8 mouse cellular contexts compared by ENCODE assay signal in genomic region chr10:108162297-108163020, GRCm38 (mm10). TPM values are rescaled to one million over a fixed set of nuclear protein-coding genes. Genes with fewer than 3 reads are reported as not detected.
DNase-seq lines count a peak whose midpoint lies in the region; ATAC-seq and TF ChIP-seq lines count a peak whose summit lies in the region.

No protein-coding gene starts in this region.

- no peaks in the 10 kb centered on the region for H3K36me3 ChIP-seq in ES-Bruce4 (ENCODE audit: control insufficient read depth, insufficient read depth, low read length, poor library complexity, severe bottlenecking)
- H3K36me3 ChIP-seq in heart, embryonic 12.5 days, result no peaks in the 10 kb centered on the region; the same call in 1 of the 2 replicates
- H3K36me3 ChIP-seq in megakaryocyte, embryonic 14.5 days (replicated peaks; ENCODE audit: low read length), result peaks cover 13% of the 10 kb centered on the region
- no peaks in the 10 kb centered on the region for H3K36me3 ChIP-seq in stomach, embryonic 14.5 days (ENCODE audit: control insufficient read depth, insufficient read depth, low read length)

- DNase-seq in embryo, embryonic 10 days (ENCODE audit: low spot score), result peak; percentile 71
- DNase-seq in embryo, embryonic 10.5 days (ENCODE audit: low spot score), result no peak
- DNase-seq in left cerebral cortex, adult 8-10 months (ENCODE audit: low spot score in 2 of 2), result peak; percentile 35 to 44

- no peak for TF ChIP-seq EP300 in ES-Bruce4 (IDR thresholded peaks at IDR 0.05; ENCODE audit: insufficient read depth, low read depth, low read length)

- TF ChIP-seq POLR2A in ES-Bruce4 (IDR thresholded peaks at IDR 0.05; ENCODE audit: insufficient read depth, low read length), result no peak

- no peaks in the 10 kb centered on the region for H3K4me1 ChIP-seq in ES-Bruce4 (ENCODE audit: control insufficient read depth, insufficient read depth, low read length)
- H3K4me1 ChIP-seq in heart, embryonic 12.5 days (replicated peaks), result peaks cover 21% of the 10 kb centered on the region
- peaks cover 42% of the 10 kb centered on the region for H3K4me1 ChIP-seq in megakaryocyte, embryonic 14.5 days
- peaks cover 17% of the 10 kb centered on the region; the same call in 1 of the 2 replicates for H3K4me1 ChIP-seq in stomach, embryonic 14.5 days (ENCODE audit: control insufficient read depth, insufficient read depth, low read length)

- H3K9me3 ChIP-seq in ES-Bruce4 (replicated peaks; ENCODE audit: control insufficient read depth, insufficient read depth, low read length, poor library complexity, severe bottlenecking), result no peaks in the 10 kb centered on the region
- no peaks in the 10 kb centered on the region for H3K9me3 ChIP-seq in heart, embryonic 12.5 days (replicated peaks)
- no peaks in the 10 kb centered on the region for H3K9me3 ChIP-seq in megakaryocyte, embryonic 14.5 days
- H3K9me3 ChIP-seq in stomach, embryonic 14.5 days (ENCODE audit: control insufficient read depth, low read depth, low read length), result no peaks in the 10 kb centered on the region

- under 1% methylated on average over 68 of the region's 79 CpGs for WGBS in heart, embryonic 12.5 days
- under 1% methylated on average over 70 of the region's 79 CpGs for WGBS in stomach, embryonic 14.5 days

- H3K4me2 ChIP-seq in heart, embryonic 12.5 days, result peak overlapping the region; percentile 69
- peak overlapping the region; percentile 74 for H3K4me2 ChIP-seq in stomach, embryonic 14.5 days (replicated peaks; ENCODE audit: low read depth, low read length)

- H3K27me3 ChIP-seq in ES-Bruce4 (ENCODE audit: control insufficient read depth, insufficient read depth, low read length, poor library complexity, severe bottlenecking), result no peaks in the 10 kb centered on the region
- H3K27me3 ChIP-seq in heart, embryonic 12.5 days (replicated peaks), result no peaks in the 10 kb centered on the region
- no peaks in the 10 kb centered on the region for H3K27me3 ChIP-seq in megakaryocyte, embryonic 14.5 days (replicated peaks)
- no peaks in the 10 kb centered on the region for H3K27me3 ChIP-seq in stomach, embryonic 14.5 days (ENCODE audit: control insufficient read depth, insufficient read depth, low read length)

- ATAC-seq in common myeloid progenitor, adult 5-6 weeks (replicated peaks; ENCODE audit: low read depth, poor library complexity, severe bottlenecking), result peak; percentile 3
- peak; percentile 46 for ATAC-seq in heart, embryonic 12.5 days (ENCODE audit: insufficient number of reproducible peaks, low FRiP score)
- peak; percentile 14 for ATAC-seq in stomach, embryonic 14.5 days (ENCODE audit: insufficient number of reproducible peaks, insufficient read depth, low FRiP score, low read depth)

- H3K4me3 ChIP-seq in ES-Bruce4 (ENCODE audit: low read depth, low read length), result peak overlapping the region; percentile 74
- H3K4me3 ChIP-seq in heart, embryonic 12.5 days, result peak overlapping the region; percentile 98
- peak overlapping the region; percentile 100 for H3K4me3 ChIP-seq in megakaryocyte, embryonic 14.5 days (replicated peaks)
- H3K4me3 ChIP-seq in stomach, embryonic 14.5 days (ENCODE audit: low read depth, low read length), result peak overlapping the region; percentile 99

- TF ChIP-seq CTCF in ES-Bruce4 (IDR thresholded peaks at IDR 0.05; ENCODE audit: low read depth, low read length), result no peak

- peak overlapping the region; percentile 99 for H3K9ac ChIP-seq in ES-Bruce4 (ENCODE audit: low read depth, poor library complexity, severe bottlenecking)
- H3K9ac ChIP-seq in heart, embryonic 12.5 days, result peak overlapping the region; percentile 100
- H3K9ac ChIP-seq in stomach, embryonic 14.5 days (replicated peaks; ENCODE audit: low read depth, low read length), result peak overlapping the region; percentile 99

- H3K27ac ChIP-seq in ES-Bruce4 (ENCODE audit: insufficient read depth, low read length), result peak overlapping the region; percentile 8; the same call in 1 of the 2 replicates
- peak overlapping the region; percentile 97 for H3K27ac ChIP-seq in heart, embryonic 12.5 days (ENCODE audit: poor library complexity, severe bottlenecking)
- peak overlapping the region; percentile 97 for H3K27ac ChIP-seq in stomach, embryonic 14.5 days (ENCODE audit: low read length)

RNA-seq across cellular contexts. Expression of gene Ppp1r12a, which starts 0.5 kb away (rescaled TPM):
- polyA plus RNA-seq in ES-Bruce4 (2011; ENCODE audit: insufficient read depth, insufficient read length, low read depth, missing spikeins), result 167 and 170 TPM in 2 replicates
- total RNA-seq in common myeloid progenitor, adult 5-6 weeks (2017), result 147 and 172 TPM in 2 replicates
- polyA plus RNA-seq in heart, embryonic 12.5 days (2016; fragmentation: Nextera tagmentation; extraction: Ambion mirVana), result 109 and 118 TPM in 2 replicates
- 100 to 1,000 TPM; 126 to 141 (median 127) TPM for total RNA-seq in left cerebral cortex, adult 8-10 months (2022)
- 4.5 and 13.8 TPM in 2 replicates for polyA plus RNA-seq in megakaryocyte, embryonic 14.5 days (2012; ENCODE audit: insufficient read depth, low replicate concordance)
- polyA plus RNA-seq in stomach, embryonic 14.5 days (2014; fragmentation: Nextera tagmentation; extraction: Ambion mirVana), result 132 and 140 TPM in 2 replicates

Comparison
In these comparisons a context has a peak if more than half of its experiments do, and no peak if none do; other contexts are left out.
1. H3K27ac ChIP-seq: peak in every context shown above with its lines; median percentile 97 in heart, embryonic 12.5 days; 97 in stomach, embryonic 14.5 days; 8 in ES-Bruce4.